Mouse (Mus musculus) inflammation-experienced regulatory T-cells (primary cell): ENCODE data around the gene Gm5926. TPM values are rescaled to one million over a fixed set of nuclear protein-coding genes. Genes with fewer than 3 reads are reported as not detected.

Experiments used
- polyA plus RNA-seq, 2 experiments: library from polyadenylated mRNA; unstranded; fragments of 100-300 nt; shearing (Covaris generic); gene quantifications; one replicate each; pipeline ENCODE4 v1.2.1; 2017

The Gm5926 gene
- polyA plus RNA-seq = not detected

GRCm38 (mm10) chrX:32650416-32650815 lies at the start of gene Gm5926:
Gene Gm5926, plus strand, starts transcription at chrX:32650716.

Other genes with a start within 250 kb of the Gm5926 start
- not detected for gene Btbd35f1, start 90.7 kb upstream of the Gm5926 start, polyA plus RNA-seq
- gene Btbd35f21, start 75.4 kb downstream of the Gm5926 start, polyA plus RNA-seq = not detected
- not detected for gene Btbd35f30, start 243.9 kb downstream of the Gm5926 start, polyA plus RNA-seq